Mouse (Mus musculus) ES-E14 (cell line): ENCODE data around the gene Smg8. TPM values are rescaled to one million over a fixed set of nuclear protein-coding genes. Genes with fewer than 3 reads are reported as not detected.

ENCODE experiments used
- DNase-seq: peaks from one replicate; pipeline ENCODE4 v3.0.0-alpha.2; 2013; ENCODE audit warnings: low read depth, low spot score
- H3K27ac ChIP-seq: 2 replicates; pipeline ENCODE4 v1.5.1; 2012; ENCODE audit warnings: low read depth, mild to moderate bottlenecking, low read length, moderate library complexity, mixed read lengths; ENCODE audit not compliant: poor library complexity, insufficient read depth, severe bottlenecking
- H3K36me3 ChIP-seq: 2 replicates; pipeline ENCODE4 v1.6.1; 2012; ENCODE audit warnings: mild to moderate bottlenecking, low read length, moderate library complexity, mixed read lengths; ENCODE audit not compliant: control insufficient read depth, poor library complexity, insufficient read depth, severe bottlenecking
- H3K4me1 ChIP-seq, 2 experiments: fragments of 150-350 bp in 1 of 2; sonication (generic) in 1 of 2; 2 replicates each; pipeline ENCODE4 v1.6.1; 2012; ENCODE audit warnings: low read length in 2 of 2, mild to moderate bottlenecking in 1 of 2, mixed read lengths in 1 of 2; ENCODE audit not compliant: control insufficient read depth in 2 of 2, insufficient read depth in 2 of 2, poor library complexity in 1 of 2
- H3K4me3 ChIP-seq, 2 experiments: fragments of 150-350 bp in 1 of 2; sonication (generic) in 1 of 2; 2 replicates each; pipeline ENCODE4 v1.5.1; 2012; ENCODE audit warnings: low read length in 2 of 2, low read depth in 1 of 2, mild to moderate bottlenecking in 1 of 2, mixed read lengths in 1 of 2; ENCODE audit not compliant: insufficient read depth in 1 of 2, poor library complexity in 1 of 2, severe bottlenecking in 1 of 2
- H3K9ac ChIP-seq: 2 replicates; pipeline ENCODE4 v1.6.1; 2012; ENCODE audit warnings: low read depth, mild to moderate bottlenecking, low read length, mixed read lengths; ENCODE audit not compliant: poor library complexity, insufficient read depth, severe bottlenecking
- H3K9me3 ChIP-seq: fragments of 150-350 bp; sonication (generic); 2 replicates; pipeline ENCODE4 v1.6.1; 2012; ENCODE audit warnings: low read depth, mild to moderate bottlenecking, low read length; ENCODE audit not compliant: control insufficient read depth, insufficient read depth
- CHD2 ChIP-seq: IDR thresholded peaks from 2 replicates; pipeline ENCODE4 v1.6.1; 2014; ENCODE audit warnings: mild to moderate bottlenecking, low read depth, low read length, inconsistent platforms
- HCFC1 ChIP-seq: IDR thresholded peaks from 2 replicates; pipeline ENCODE4 v1.6.1; 2012; ENCODE audit warnings: low read length, inconsistent platforms, borderline replicate concordance; ENCODE audit not compliant: insufficient read depth
- MAFK ChIP-seq: IDR thresholded peaks from 2 replicates; pipeline ENCODE4 v1.6.1; 2014; ENCODE audit warnings: mild to moderate bottlenecking, low read depth, low read length, inconsistent platforms; ENCODE audit not compliant: insufficient read depth
- ZC3H11A ChIP-seq: IDR thresholded peaks from 2 replicates; pipeline ENCODE4 v1.6.1; 2012; ENCODE audit warnings: low read depth, mild to moderate bottlenecking, inconsistent platforms, low read length, borderline replicate concordance
- ZNF384 ChIP-seq: IDR thresholded peaks from 2 replicates; pipeline ENCODE4 v1.6.1; 2012; ENCODE audit warnings: low read depth, low read length, inconsistent platforms
- in situ Hi-C, 2 experiments: fragments of 600-800 bp; cut with MboI; formaldehyde crosslinking; loops; one replicate each; pipeline ENCODE4 v1.15.1; 2025; ENCODE audit warnings: low sequenced_read_pairs in 2 of 2, inconsistent platforms in 1 of 2; ENCODE audit not compliant: unreplicated experiment in 2 of 2
- total RNA-seq: library from RNA; depleted of rRNA; stranded (reverse); fragments of 300-350 nt; gene quantifications from 2 replicates; pipeline ENCODE4 v1.2.3, GENCODE M21; 2012

The Smg8 gene
- total RNA-seq, 1 experiment, result 33.5 TPM

DNA sequence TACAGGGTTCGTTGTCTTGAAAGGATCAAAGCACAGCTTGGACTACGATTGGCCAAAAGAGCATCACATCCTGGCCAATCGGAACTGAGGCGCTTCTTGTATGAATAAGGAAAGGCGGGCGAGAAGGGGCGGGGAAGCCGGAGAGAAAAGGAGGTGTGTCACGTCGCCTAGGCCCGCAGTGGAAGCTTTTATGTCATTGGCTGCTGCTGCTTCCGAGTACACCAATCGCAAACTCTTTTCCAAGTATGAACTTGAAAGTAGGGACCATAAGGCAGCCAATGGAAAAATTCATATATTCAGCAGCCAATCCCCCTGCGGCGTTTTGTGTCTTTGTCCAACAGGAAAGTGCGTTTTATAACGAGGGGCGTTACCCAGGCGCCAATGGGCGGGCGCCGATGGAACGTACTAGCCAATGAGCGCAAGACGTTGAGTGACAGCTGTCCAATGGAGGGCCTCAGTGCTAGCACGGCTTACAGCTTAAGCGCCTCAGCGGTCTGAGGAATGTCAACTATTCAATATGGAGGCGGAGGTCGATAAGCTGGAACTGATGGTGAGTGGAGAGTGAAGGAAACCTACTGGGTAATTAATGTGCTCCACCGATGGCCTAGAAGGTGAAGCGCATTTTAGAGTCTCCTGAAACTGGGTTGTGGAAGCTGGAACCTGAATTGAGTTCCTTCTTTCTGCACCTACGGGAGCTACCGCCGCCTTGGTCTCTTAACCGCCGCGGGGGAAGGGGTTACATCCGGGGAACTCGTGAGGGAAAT, 22.4 kb upstream of the Smg8 start, which contains the start of gene Ska2:
Gene Ska2, plus strand, starts transcription at position 480 of the 764 bp plus-strand sequence.
- Histone ChIP-seq H3K9ac (peak within 1 kb of the TSS; percentile 98), H3K27ac (peak within 1 kb of the TSS; percentile 91), H3K36me3 (peaks cover 2% of the 10 kb centered on the region; the same call in 1 of the 2 replicates), H3K4me1 (peaks cover 0 to 9% of the 10 kb centered on the region in 2 experiments; a peak in 1 of 4 replicates), H3K4me3 (peak within 1 kb of the TSS; percentile 94 to 99), H3K9me3 (no peaks in the 10 kb centered on the region)
- in situ Hi-C loops, result no loop called here
- peak; percentile 100 for DNase-seq
- TF ChIP-seq ZNF384 (no peak), ZC3H11A (no peak), CHD2 (peak; percentile 95), HCFC1 (peak; percentile 64; the same call in 1 of the 2 replicates), MAFK (no peak)

DNA sequence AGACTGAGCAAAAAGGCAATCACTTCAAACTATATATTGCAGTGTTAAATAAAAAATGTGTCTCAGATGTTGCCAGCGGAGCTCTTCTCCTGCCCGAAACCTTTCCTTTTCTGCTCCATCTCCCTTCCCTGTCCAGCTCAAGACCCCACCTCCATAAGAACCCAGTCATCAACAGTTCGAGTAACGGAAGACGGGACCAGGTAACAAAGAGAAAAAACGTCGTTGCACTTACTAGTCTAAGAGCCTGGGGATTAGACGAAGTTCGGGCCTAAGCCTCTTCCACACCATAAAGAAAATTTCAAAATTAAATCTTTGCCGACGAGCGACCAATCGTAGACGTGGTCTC, 21.8 kb upstream of the Smg8 start, which contains the start of gene Prr11:
Gene Prr11, minus strand, starts transcription at position 300 of the 346 bp plus-strand sequence.
- Histone ChIP-seq H3K36me3 (peaks cover 1% of the 10 kb centered on the region; the same call in 1 of the 2 replicates), H3K27ac (peak within 1 kb of the TSS; percentile 91), H3K4me3 (peak within 1 kb of the TSS; percentile 94 to 99), H3K9ac (peak within 1 kb of the TSS; percentile 98), H3K4me1 (peaks cover 0 to 9% of the 10 kb centered on the region in 2 experiments; a peak in 1 of 4 replicates), H3K9me3 (no peaks in the 10 kb centered on the region)
- in situ Hi-C loops, result no loop called here
- DNase-seq, result no peak
- no peak for TF ChIP-seq MAFK
- TF ChIP-seq HCFC1, result peak; percentile 33; the same call in 1 of the 2 replicates

- Histone ChIP-seq H3K36me3 (peaks cover 14% of the 10 kb centered on the region), H3K9ac (no peak overlapping the region), H3K4me3 (peak overlapping the region in 1 of 2 experiments; percentile 96; a peak in 2 of 4 replicates), H3K27ac (no peak overlapping the region), H3K9me3 (no peaks in the 10 kb centered on the region), H3K4me1 (peaks cover 3 to 4% of the 10 kb centered on the region in 2 experiments; a peak in 1 of 4 replicates)
- no peak for DNase-seq
- in situ Hi-C loops, result no loop called here
- TF ChIP-seq HCFC1, result no peak
- no peak for TF ChIP-seq ZNF384
- TF ChIP-seq CHD2, result no peak
- TF ChIP-seq ZC3H11A, result no peak
- TF ChIP-seq MAFK, result no peak
These were observed 568 bp upstream of the Smg8 start for GRCm38 (mm10) chr11:87087142-87087541.

GRCm38 (mm10) chr11:87085461-87085860, 1.1 kb downstream of the Smg8 start:
- H3K27ac ChIP-seq, result no peak overlapping the region; the same call in 1 of the 2 replicates
- TF ChIP-seq CHD2, result no peak
- TF ChIP-seq ZNF384, result no peak
- no peak for TF ChIP-seq HCFC1
- H3K36me3 ChIP-seq, result peaks cover 22% of the 10 kb centered on the region
- in situ Hi-C loops, result no loop called here
- DNase-seq, result no peak
- 0 out of 2 replicates have a peak overlapping the region, but pooled peaks have one; percentile 97 for H3K9ac ChIP-seq
- no peaks in the 10 kb centered on the region for H3K9me3 ChIP-seq
- peaks cover 3 to 4% of the 10 kb centered on the region in 2 experiments; a peak in 1 of 4 replicates for H3K4me1 ChIP-seq
- H3K4me3 ChIP-seq, result peak overlapping the region; percentile 96 to 97
